Comparison of ENCODE assay signal across 8 mouse cellular contexts in the genomic region with DNA sequence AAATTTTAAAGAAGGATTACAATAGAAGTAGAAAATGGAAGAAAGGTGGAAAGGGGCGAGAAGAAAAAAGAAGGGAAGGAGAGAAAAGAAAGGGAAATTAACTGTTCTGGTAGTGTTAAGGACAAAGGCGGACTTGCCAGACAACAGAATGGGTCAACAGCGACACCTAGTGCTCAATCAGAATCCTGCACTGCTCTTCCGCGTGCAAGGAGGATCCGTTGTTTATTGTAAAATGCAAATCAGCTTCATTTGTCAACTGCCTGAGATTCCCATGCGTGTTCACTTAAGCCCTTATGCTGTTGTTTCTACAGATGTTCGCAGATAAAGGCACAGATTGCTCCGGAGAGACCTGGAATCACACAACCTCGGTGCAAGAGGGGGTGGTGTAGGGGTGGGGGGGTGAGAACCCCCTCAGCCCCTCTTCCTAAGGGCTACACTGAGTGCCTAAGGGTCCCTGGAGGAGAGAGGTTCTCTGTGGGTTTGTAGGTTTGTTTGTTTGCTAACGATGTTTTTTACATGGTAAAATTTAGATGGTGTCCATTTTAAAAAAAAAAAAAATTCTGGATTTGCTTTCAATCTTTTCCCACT.
DNase-seq lines count a peak whose midpoint lies in the region; ATAC-seq and TF ChIP-seq lines count a peak whose summit lies in the region.

No protein-coding gene starts in this region.

- no peak overlapping the region for H3K27ac ChIP-seq in ES-E14 (ENCODE audit: insufficient read depth, low read depth, low read length, poor library complexity, severe bottlenecking)
- H3K27ac ChIP-seq in kidney, adult 2 months (ENCODE audit: insufficient read depth, low read depth, low read length), result no peak overlapping the region
- H3K27ac ChIP-seq in liver, embryonic 11.5 days (ENCODE audit: low read depth, low read length), result no peak overlapping the region

- H3K9me3 ChIP-seq in ES-E14 (ENCODE audit: control insufficient read depth, insufficient read depth, low read depth, low read length), result no peaks in the 10 kb centered on the region
- no peaks in the 10 kb centered on the region for H3K9me3 ChIP-seq in liver, embryonic 11.5 days (ENCODE audit: control insufficient read depth, low read length)

- H3K36me3 ChIP-seq in ES-E14 (ENCODE audit: control insufficient read depth, insufficient read depth, low read length, poor library complexity, severe bottlenecking), result no peaks in the 10 kb centered on the region
- H3K36me3 ChIP-seq in kidney, adult 2 months (ENCODE audit: control insufficient read depth, insufficient read depth, low read length), result no peaks in the 10 kb centered on the region
- H3K36me3 ChIP-seq in liver, embryonic 11.5 days (ENCODE audit: control insufficient read depth, insufficient read depth, low read length), result no peaks in the 10 kb centered on the region

- TF ChIP-seq CTCF in kidney, adult 2 months (conservative IDR thresholded peaks at IDR 0.05; ENCODE audit: insufficient read depth, insufficient read length, low read depth, low read length), result peak; percentile 97

- H3K4me1 ChIP-seq in ES-E14 (ENCODE audit: control insufficient read depth in 2 of 2, insufficient read depth in 2 of 2, low read length in 2 of 2, poor library complexity in 1 of 2), result no peaks in the 10 kb centered on the region
- H3K4me1 ChIP-seq in kidney, adult 2 months (ENCODE audit: control insufficient read depth, insufficient read depth, low read length), result no peaks in the 10 kb centered on the region
- no peaks in the 10 kb centered on the region for H3K4me1 ChIP-seq in liver, embryonic 11.5 days (replicated peaks; ENCODE audit: control insufficient read depth, insufficient read depth, low read length)

- no peak overlapping the region for H3K4me3 ChIP-seq in ES-E14 (ENCODE audit: insufficient read depth in 1 of 2, low read depth in 1 of 2, low read length in 2 of 2, poor library complexity in 1 of 2, severe bottlenecking in 1 of 2)
- no peak overlapping the region for H3K4me3 ChIP-seq in kidney, adult 2 months (ENCODE audit: insufficient read depth, low read depth, low read length)
- H3K4me3 ChIP-seq in liver, embryonic 11.5 days (ENCODE audit: low read depth, low read length), result peak overlapping the region; percentile 11; the same call in 1 of the 2 replicates

- in situ Hi-C loops in ES-E14 (cut with MboI; ENCODE audit: low sequenced_read_pairs in 2 of 2, unreplicated experiment in 2 of 2), result no loop called here

- no peak overlapping the region for H3K9ac ChIP-seq in ES-E14 (ENCODE audit: insufficient read depth, low read depth, low read length, poor library complexity, severe bottlenecking)
- 0 out of 2 replicates have a peak overlapping the region, but pooled peaks have one; percentile 14 for H3K9ac ChIP-seq in liver, embryonic 11.5 days (ENCODE audit: low read depth, low read length)

- H3K4me2 ChIP-seq in liver, embryonic 11.5 days, result peak overlapping the region; percentile 56

- no peak for TF ChIP-seq POLR2A in kidney, adult 2 months (IDR thresholded peaks at IDR 0.05; ENCODE audit: low read depth, low read length)

- no peaks in the 10 kb centered on the region for H3K27me3 ChIP-seq in kidney, adult 2 months (replicated peaks; ENCODE audit: control insufficient read depth, insufficient read depth, low read length)
- no peaks in the 10 kb centered on the region for H3K27me3 ChIP-seq in liver, embryonic 11.5 days (replicated peaks; ENCODE audit: control insufficient read depth, insufficient read depth, low read length)

- no peak for ATAC-seq in liver, embryonic 11.5 days (replicated peaks; ENCODE audit: low FRiP score)

- WGBS in kidney, adult 2 months, result 6% methylated on average over 11 of the region's 11 CpGs
- WGBS in liver, embryonic 11.5 days, result 4% methylated on average over 11 of the region's 11 CpGs

- peak; percentile 83 for DNase-seq in A20 (ENCODE audit: low read depth, low spot score)
- peak; percentile 84 for DNase-seq in ES-E14 (ENCODE audit: low read depth, low spot score)
- DNase-seq in cerebellum, adult 9-11 months, result peak; percentile 18
- peak; percentile 48 for DNase-seq in gastrocnemius, postnatal 10 days
- DNase-seq in kidney, adult 2 months, result peak; percentile 26
- no peak for DNase-seq in liver, embryonic 11.5 days (ENCODE audit: low spot score)
- peak; percentile 50 for DNase-seq in naive thymus-derived CD4-positive, alpha-beta T cell, adult 2 months (ENCODE audit: low read depth)
- DNase-seq in thymus, postnatal 36 days, result peak; percentile 14

TF ChIP-seq in ES-E14, 5 proteins besides CTCF, POLR2A, EP300 and RAD21:
- TF ChIP-seq ZC3H11A (IDR thresholded peaks at IDR 0.05; ENCODE audit: borderline replicate concordance, low read depth, low read length) (peak; percentile 75; the same call in 1 of the 2 replicates), MAFK (IDR thresholded peaks at IDR 0.05; ENCODE audit: insufficient read depth, low read depth, low read length) (no peak)
